Mouse (Mus musculus): ENCODE results near the gene Spata45.

DNA sequence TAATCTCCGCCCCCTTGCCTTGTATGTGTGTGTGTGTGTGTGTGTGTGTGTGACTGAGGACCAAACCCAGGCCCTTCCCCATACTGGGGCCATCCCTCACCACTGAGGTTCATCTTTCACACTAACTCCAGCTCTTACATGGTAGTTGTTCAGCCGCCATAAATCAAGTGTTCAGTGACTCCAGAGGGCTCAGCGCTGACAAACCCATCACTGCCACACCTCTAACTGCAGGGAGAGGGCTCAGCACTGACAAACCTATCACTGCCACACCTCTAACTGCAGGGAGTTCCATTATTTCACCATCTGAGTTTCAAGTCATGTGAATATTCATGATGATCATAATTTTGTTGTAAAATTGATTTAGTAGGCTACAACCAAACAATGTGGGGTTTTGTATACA, 17.1 kb downstream of the Spata45 start:
- no peak for TF ChIP-seq MYOG (IDR thresholded peaks at IDR 0.05; ENCODE audit: control insufficient read depth in 1 of 3, insufficient read depth in 1 of 3, insufficient read length in 2 of 3, low read depth in 2 of 3)
- no peak for TF ChIP-seq POLR2A (IDR thresholded peaks at IDR 0.05; ENCODE audit: insufficient read length, low read depth)
- TF ChIP-seq E2F4 (IDR thresholded peaks at IDR 0.05; ENCODE audit: insufficient read depth) = no peak
